Mouse (Mus musculus): Measurements from ENCODE around the gene Gucd1.
"Not testable (repeated sequence)": the region's sequence is repeated elsewhere in the genome, so short reads cannot be mapped to it uniquely, and the experiment has no call there.

Gene Gucd1

DNA sequence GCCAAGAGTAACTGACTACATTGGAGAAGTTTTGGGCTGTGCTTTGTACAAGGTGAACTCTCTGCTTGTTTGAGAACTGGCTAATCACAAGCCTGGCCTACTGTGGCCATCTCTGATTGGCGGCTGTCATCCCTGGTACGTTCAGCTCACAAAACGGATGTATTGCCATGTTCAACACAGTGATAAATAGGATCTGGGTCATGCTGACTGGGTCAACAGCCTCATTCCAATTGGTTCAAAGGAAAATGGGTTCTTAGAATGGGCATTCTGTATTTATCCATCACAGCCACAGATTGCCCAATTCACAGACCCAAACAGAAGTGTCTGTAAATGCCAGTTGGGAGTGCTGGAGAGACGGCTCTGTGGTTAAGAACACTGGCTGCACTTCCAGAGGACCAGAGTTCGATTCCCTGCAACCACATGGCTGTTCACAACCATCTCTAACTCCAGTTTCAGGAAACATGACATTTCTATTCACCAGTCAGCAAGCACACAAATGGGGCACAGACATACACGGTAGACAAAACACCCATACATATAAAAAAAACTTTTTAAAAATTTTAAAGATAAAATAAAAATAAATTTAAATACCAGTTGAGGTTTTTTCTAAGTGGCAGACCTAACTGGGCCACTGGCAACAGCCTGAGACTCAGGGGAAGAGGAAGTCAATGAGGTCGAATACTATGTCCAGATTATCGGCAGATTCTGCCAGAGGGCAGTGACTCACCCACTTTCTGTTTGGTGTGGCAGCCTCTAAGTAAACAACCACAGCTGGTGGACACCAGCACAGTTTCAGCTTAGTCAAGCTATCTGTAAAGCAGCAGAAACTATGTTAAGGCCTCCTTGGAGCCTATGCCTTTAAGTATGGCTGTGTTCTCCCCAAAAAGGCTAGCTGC, 13.3 kb downstream of the Gucd1 start:
- DNase-seq (ENCODE audit: low spot score in 2 of 2), result no peak

DNA sequence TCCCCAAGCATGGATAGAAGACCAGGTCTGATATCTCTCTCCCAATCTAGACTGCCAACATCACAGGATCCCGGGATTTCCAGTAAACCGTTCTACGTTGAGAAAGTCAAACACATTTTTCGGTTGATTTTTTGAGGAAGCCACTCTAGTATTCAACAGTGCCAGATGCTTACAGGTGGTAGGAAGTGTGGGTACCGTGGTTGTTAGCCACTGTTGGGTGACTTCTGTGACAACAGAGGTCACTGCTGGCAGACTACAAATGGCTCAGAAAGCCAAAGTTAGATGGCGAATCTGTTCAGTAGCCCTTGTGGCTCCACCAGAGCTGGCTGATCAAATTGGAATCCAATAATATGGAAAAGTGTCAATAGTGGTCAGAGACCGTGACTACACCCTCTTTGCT, 14.1 kb downstream of the Gucd1 start:
- no peak for DNase-seq (ENCODE audit: low spot score in 2 of 2)

DNA sequence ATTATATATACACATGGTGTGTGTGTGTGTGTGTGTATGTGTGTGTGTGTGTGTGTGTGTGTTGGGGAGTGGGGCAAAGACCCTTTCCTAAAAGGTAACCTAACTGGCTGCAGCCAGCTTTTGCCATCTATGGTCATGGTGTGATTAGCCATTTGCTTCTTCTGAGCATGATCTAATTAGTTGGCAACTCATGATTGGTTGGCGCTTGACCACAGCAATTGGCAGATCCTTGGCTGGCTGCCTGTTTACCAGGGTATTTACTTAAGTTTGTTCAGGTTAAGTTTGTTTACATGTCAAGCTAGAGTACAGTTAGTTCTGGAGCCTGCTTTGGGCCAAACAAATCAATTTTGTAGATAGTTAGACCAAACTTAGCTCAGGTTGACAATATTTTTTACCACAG, 16.1 kb downstream of the Gucd1 start:
- DNase-seq (ENCODE audit: low spot score in 2 of 2), result no peak

DNA sequence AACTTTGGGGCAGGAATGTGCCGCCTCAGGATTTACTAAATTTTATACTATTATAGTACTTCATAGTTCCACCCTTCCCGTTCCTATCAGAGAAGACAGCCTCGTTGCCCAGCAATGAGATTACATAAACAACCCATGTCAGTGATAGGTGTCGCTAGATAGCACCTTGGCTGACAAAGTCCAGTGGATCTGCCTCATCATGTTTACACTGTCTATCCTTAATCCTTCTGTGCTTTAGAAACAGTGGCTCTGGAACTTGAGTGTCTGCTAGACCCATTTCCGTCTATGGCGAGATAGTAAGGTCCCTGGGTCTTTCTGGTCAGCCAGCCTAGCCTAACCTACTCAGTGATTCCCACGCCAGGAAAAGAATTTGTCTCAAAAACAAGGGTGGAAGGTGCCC, 17.4 kb downstream of the Gucd1 start:
- DNase-seq (ENCODE audit: low spot score in 2 of 2), result no peak

DNA sequence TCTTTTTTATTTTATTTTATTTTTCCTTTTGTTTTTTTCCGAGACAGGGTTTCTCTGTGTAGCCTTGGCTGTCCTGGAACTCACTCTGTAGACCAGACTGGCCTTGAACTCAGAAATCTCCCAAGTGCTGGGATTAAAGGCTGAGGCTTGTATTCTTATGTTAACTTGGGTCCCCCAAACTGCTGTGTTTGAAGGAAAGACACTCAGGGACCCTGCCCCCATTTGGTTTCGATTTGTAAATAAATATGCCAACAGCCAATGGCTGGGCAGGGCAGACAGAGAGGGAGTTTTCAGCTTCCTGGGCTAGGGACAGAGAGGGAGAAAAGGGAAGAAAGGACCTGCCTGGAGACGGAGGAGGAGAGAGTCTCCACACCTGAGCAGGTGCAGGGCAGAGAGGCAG, 18.0 kb downstream of the Gucd1 start:
- DNase-seq (ENCODE audit: low spot score in 2 of 2), result no peak

DNA sequence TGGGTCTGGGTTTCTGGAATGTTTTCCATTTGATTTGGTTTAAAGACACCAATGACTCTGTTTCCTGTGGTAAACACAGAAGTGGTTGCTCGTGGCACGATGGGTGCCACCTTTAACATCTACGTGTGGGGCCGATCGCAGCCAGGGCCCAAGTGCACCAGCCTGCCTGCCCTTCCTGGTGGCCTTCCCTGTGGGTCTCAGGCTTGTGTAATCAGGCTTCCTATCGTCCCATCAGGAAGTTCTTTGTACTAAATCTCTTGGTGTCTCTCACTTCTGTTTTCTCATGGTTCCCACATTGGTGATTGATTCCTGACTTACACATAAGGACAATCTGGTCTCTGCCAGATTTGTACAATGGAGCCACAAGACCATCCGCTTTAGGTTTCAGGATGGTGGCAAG, 18.6 kb downstream of the Gucd1 start:
- not testable (repeated sequence) for DNase-seq (ENCODE audit: low spot score in 2 of 2)

DNA sequence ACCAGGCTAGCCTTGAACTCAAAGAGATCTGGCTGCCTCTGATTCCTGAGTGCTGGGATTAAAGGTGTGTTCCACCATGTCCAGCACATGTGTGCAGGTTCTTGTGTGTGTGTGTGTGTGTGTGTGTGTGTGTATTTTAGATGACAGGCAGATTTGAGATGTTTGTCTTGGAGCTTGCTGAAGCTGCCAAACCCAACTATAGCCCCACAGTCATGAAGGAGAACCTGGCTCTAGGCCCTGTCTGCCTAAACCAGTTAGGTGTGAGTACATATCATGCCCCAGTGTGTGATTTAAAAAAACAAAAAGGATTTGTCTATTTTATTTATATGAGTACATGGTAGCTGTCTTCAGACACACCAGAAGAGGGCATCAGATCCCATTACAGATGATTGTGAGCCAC, 21.9 kb downstream of the Gucd1 start:
- DNase-seq (ENCODE audit: low spot score in 2 of 2), result no peak

DNA sequence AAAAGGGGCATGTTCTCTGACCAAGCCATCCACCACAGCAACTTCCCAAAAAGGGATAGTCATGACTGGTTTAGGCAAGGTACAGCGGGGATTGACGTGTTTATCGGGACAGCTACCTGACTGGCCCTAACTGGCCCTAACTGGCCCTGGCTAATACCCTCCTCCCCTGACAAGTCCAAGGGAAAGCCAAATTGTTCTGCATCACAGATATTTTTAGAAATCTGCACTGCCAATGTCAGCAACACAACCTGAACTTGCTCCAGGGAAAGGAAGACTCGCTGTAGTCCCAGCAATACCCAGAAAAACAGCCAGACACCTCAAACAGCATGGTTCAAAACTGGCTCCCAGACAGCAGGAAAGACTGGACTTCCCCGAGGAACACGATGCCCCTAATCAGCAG, 22.5 kb downstream of the Gucd1 start:
- DNase-seq (ENCODE audit: low spot score in 2 of 2), result no peak

DNA sequence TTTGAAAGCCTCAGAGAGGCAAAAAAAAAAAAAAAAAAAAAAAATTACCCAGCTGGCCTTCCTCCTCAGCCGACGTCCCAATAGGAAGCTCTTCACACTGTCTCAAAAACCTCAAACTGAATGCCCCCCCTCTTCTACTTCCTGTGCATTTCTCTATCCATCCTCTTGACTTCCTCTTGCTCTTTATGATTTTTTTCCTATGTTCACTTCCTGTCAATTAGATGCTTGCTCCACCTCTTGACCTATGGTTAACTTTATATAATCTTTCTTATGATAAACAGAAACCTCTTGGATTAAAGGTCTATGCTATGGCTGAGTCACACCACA, 25.9 kb downstream of the Gucd1 start:
- DNase-seq (ENCODE audit: low spot score in 2 of 2), result no peak

DNA sequence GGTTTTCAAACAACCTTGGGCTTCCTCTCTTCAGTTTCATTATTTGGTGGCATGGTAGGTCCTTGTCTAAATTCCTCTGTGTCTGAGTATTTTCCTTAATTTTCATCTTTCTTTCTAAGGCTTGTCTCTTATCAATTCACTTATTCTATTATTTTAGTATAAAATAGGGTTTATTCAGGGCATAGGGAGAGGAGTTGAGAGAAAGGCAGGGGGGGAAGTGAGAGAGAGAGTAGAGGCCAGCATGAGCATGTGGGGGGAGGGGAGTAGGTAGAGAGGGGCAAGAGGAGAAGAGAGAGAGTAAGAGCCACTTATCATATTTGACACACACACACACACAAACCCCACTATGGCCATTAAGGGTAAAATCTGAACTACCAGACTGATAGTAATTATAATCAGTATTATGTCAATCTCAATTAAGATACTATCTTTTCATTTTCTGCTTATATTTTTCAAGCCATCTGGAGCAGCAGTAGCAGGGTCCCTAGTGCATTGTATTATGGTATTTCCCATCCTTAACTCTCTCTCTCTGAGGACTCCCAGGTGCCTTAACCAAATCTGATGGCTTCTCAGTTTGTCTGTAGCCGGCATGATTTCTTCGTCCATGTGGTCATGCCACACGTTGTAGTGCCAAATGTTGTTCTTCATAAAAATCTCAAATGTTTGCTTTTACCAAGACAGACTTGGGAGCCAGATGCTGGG, 26.4 kb downstream of the Gucd1 start:
- DNase-seq (ENCODE audit: low spot score in 2 of 2), result no peak

DNA sequence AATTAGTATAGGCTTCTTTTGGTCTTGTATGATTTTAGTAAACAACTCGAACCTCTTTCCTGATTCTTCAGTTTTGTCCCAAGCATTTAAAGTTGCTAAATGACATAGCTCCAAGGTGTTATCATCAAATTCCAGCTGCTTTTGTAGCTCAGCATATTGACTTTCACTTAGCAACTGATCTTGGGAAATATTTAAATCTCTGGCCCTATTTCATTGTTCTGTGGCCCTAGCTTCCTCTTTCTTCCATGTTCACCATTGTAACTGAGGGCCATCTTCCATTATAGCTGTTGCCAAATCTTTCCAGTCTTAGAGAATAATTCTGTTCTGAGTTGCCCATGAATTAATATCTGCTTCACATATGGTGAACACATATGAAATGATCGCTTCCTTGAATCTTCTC, 27.0 kb downstream of the Gucd1 start:
- DNase-seq (ENCODE audit: low spot score in 2 of 2), result no peak

DNA sequence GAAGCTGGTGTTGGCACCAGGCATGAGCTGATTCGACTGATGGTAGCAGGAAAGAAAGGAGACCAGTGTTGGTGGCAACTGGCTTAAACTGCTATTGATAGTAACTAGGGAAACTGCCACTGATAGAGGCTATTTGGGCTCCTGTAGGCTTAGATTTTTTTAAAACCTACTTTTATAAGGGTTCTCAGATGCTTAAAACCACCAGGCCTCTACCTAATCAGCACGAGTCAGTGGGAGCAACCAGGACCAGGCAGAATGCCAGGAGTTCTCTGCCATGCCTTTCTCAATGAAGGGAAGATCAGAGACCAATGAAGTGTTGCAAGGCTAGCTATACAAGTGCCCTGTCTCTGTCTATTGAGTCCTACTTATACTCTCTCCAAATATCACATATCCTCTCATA, 28.2 kb downstream of the Gucd1 start:
- no peak for DNase-seq (ENCODE audit: low spot score in 2 of 2)

DNA sequence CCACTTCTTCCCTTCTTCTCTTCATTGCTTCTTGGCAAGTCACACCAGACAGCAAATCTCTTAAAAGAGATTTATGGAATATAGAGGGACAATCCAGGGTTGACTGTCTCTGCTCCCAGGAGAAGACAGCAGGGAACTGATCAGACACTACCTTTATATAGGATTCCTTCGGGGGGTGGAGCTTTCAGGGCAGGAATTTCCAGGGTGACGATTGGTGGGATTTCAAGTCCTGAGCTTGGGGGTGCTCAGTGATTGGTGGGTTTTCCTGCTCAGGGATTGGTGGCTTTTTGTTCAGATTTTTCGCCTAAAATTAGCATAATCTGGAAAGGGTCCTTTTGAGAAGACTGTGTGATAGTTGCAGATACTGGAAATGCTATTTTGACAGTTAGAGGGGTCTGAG, 30.6 kb downstream of the Gucd1 start:
- no peak for DNase-seq (ENCODE audit: low spot score in 2 of 2)

DNA sequence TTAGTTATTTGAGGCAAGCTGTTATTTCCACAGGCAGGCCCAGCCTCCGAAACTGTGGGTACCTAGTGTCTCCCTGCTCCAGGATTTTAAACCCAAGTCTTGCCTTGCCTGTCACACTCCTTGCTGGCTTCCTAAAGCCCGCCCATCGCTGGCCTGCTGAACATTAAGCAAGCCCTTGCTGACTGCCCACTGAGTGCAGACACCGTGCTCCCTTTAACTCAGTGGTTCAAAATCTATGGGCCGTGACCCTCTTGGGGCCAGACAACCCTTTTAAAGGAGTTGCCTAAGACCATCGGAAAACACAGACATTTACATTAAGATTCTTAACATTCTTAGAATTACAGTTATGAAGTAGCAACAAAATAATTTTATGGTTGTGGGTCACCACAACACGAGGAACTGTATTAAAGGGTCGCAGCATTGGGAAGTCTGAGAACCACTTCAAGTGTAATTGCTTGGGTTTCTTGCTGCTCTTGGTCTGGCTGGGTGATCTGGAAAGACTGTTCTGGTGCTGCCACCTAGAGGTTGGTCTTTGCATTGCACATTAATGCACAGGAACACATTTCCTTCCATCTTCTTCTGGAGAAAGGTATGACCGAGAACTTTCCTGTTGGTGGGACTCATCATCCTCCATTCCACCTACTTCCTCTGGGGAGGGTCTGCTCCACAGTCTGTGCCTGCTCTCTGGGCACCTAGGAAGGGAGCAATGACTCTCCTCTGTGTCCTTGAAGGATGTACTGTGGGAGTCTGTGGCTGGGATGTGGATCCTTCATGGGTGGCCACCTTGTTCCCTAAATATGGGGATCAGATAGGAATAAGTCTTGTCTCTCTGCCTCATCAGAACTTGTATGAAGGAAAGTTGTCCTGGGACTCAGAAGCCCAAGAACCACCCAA, 31.4 kb downstream of the Gucd1 start:
- peak; percentile 60 to 80 for DNase-seq (ENCODE audit: low spot score in 2 of 2)

DNA sequence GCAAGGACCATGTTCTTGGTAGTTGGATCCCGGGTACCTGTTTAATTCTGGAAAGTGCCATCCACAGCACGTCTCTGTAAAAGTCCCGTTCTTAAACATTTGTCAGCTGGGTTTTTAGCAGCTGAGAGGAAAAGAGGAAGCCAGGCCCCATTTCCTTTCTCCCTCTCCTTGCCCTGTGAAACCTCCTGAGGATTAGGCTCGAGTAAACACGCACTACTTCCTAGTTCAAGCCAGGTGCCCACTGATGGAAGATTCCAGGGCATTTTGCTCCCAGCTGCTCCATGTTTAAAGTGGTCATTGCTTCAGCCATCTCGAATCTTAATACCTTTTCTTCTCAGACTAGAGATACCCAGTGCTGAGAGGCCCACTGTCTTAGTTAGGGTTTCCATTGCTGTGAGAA, 33.0 kb downstream of the Gucd1 start:
- DNase-seq (ENCODE audit: low spot score in 2 of 2), result no peak

DNA sequence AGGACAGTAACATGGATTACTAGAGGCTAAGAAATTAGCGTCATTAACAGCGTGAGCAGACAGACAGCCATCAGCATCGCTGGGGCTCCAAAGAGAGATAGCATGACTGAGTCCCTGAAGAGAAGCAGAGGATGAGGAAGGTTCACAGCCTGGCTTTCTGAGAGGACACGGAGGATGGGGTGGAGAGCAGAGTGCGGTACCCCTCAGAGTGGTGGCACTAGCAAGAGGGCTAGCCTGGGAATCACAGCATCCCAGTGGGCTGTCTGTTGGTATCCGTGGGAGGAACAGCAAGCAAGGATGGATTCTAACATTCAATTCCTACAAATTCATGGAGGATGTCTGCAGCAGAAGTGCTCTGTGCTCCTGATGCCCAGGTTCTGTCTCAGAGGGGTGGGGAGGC, 33.7 kb downstream of the Gucd1 start:
- DNase-seq (ENCODE audit: low spot score in 2 of 2), result no peak

DNA sequence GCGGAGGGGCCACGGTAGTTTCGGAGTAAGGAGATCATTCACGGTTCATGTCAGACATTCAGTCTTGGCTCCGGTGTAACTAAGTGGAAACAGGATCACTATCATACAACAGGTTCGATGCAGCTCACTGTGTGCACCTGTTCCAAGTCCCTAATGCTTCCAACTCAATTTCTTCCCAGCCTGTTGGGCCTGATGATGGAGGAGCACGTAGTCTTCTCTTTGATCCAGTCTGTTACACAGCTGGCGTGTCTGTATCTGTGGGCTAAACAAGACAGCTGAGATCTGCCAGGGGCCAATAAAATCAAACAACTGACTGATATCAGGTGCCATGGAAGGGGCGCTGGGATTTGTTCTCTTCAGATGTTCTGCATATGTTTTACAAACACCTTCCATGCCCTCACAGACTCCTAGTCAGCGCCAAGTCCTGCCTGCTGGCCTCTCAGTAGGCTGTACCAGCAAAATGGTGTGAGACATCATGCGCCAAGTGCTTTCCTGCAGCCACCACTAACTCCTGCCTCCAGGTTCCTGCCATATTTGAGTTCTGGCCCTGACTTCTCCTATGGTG, 34.8 kb downstream of the Gucd1 start:
- DNase-seq (ENCODE audit: low spot score in 2 of 2), result no peak

DNA sequence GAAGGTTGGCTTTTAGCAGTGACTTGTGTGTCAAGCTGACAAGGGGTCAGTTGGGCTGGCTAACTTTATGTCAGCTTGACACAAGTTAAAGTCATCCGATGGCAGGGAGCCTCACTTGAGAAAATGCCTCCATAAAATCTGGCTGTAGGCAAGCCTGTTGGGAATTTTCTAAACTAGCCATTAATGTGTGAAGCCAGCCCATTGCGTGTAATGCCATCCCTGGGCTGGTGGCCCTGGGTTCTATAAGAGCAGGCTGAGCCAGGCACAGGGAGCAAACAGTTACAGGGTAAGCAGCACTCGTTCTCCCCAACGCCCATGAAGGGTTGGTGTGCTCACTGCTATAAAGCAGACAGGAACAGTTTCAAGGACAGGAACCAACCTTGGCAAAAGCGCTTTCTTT, 35.5 kb downstream of the Gucd1 start:
- DNase-seq (ENCODE audit: low spot score in 2 of 2), result no peak

DNA sequence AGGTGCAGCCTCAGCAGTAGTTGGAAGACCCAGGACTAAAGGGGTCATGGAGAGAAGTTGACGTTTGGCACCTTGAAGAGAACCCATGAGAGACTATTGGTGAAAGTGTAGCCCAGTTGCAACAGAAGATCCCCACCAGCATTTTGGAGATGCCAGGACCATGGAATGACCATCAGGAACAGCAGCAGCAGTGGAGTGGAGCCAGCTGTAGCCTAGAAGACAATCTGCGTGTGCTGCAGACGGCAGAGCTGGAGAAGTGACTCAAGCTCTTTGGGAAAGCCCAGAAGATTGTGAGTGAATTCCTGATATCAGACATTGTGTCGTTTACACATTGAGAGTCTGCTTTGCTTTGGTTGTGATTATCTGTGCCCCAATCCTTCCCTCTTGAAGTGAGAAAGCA, 36.1 kb downstream of the Gucd1 start:
- DNase-seq (ENCODE audit: low spot score in 2 of 2), result no peak

DNA sequence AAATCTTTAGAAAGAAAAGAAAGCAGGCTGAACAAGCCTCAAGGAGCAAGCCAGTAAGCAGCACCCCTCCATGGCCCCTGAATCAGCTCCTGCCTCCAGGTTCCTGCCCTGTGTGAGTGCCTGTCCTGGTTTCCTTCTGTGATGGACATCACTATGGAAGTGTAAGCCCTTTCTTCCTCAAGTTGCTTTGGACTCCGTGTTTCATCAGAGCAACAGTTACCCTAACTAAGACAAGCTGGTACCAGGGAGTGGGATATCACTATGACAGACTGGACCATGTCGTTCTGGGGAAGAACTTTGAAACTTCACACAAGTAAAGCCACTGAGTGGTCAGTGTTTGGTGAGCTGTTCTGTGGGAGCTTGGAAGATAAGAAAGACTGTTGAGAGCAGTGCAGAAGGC, 37.8 kb downstream of the Gucd1 start:
- DNase-seq (ENCODE audit: low spot score in 2 of 2), result no peak

DNA sequence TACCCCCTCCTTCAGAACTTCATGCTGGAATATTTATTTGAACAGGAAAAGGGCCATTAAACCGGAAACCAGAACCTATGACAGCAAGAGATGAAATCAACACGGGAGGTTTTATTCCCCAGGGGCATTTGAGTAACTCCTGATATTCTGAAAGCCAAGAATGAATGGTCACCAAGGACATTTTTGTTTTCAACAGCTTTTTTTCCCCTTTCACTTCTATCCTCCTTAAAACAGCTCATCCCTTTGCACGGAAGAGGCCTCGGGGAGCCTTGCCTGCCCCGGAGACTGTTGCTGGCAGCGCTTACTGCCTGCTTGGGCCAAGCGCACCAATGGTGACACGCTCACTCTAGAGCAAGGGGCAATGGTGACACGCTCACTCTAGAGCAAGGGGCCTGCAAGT, 40.7 kb downstream of the Gucd1 start:
- no peak for DNase-seq (ENCODE audit: low spot score in 2 of 2)

Measured in urinary bladder, postnatal 4 days (tissue).